Mouse (Mus musculus): ENCODE results near the gene Gm49510. TPM values are rescaled to one million over a fixed set of nuclear protein-coding genes. Genes with fewer than 3 reads are reported as not detected.

Gm49510 gene
- polyA plus RNA-seq (2015; fragmentation: Illumina TruSeq; extraction: RNeasy Lipid Tissue Mini Kit (QIAGEN cat#74804); ENCODE audit: insufficient read depth, low replicate concordance) = not detected

DNA sequence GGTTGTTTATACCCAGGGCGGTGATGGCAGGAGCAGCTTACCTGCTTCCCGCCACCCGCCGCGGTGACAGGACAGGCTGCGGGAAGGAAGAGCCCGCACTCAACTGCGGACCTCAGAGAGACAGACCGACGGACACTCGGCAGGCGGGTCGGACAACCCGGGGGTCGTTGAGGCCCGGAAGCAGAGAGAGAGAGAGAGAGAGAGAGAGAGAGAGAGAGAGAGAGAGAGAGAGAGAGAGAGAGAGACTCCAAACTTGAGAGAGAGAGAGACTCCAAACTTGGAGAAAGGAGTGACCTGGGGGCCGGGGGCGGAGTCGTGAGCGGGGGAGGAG is at the start of gene Gm49510:
Gene Gm49510, plus strand, starts transcription at position 259 of the 331 bp plus-strand sequence.

GRCm38 (mm10) chr15:78855303-78855965 is 44.0 kb upstream of the Gm49510 start, which contains the start of gene Lgals2:
TSS of gene Lgals2 (minus strand) at chr15:78855529.

DNA sequence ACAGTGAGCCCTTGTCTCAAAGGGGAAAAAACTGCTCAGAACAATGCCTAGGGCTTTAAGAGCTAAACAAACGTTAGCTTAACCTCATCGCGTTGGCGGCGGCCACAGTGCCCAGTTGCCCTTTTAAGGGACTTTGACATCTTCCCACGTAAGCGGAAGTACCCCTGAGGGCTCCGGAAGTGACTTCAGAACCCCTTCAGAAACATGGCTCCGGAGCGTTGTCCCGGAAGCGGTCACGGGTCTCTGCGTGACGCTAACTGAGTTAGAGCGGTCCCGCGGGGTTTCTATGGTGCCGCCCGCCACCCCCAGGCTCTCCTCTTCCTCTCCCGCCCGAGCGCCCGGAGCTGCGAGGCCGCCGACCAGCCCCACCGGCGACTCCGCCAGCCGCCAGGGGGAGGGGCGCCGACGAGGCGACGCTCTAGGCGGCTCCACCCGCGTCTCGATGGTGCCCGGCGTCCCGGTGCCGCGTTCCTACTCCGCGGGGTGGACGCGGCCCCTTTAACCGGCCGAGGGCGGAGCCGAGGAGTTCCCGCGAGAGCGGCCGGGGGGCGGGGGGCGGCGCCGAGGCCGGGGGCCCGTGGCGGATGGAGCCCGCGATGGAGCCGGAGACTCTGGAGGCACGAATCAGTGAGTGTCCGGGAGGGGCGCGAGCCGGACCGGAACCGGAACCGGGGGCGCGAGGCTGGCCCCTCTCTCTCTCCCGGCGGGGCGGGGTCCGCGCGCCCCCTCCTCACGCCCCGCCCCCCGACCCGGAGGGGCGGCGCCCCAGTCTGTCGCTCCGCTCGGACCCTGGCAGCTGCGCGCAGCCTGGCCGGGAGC is 22.3 kb upstream of the Gm49510 start, which contains the start of gene Gga1:
Gene Gga1, plus strand, starts transcription at position 200 of the 819 bp plus-strand sequence.

DNA sequence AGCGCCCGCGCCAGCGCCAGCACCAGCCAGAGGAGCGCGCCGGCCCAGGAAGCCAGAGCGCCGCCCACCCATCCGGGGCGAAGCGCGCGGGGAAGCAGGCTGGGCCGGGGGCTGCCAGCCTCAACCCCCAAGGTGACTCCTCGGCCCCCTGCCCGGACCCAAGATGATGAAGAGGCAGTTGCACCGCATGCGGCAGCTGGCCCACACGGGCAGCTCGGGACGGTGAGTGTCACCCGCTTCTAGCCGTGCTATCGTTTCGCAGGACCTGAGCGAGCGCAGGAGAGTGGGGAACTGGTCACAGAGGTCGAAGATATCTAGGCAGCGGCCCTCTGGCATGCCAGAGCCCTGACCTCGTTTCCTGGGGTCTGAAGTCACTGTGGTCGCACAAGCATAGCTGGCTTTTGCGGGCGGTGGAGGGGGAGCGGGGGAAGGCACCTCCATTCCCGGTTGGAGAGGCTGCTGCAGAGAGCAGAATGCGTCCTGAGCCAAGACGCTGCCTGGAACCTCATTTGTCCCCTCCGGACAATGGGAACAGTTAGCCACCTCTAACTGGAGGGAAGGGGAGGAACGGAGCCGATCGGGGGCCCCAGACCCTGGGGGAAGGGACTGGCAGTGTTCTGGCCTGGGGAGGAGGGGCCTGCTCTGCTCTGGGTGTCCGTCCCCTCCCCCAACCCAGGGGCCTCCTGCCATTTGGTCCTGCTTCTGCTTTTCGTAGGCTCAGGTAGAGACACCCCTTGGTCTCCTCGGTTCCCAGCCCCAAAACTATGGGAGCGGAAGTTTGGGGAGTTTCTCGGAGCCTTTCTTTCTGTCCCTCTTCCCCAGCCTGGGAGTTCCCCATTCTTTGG is 495 bp downstream of the Gm49510 start, which contains the start of gene Sh3bp1:
Gene Sh3bp1, plus strand, starts transcription at position 29 of the 845 bp plus-strand sequence.

GRCm38 (mm10) chr15:78913632-78914090 is 14.2 kb downstream of the Gm49510 start, which contains the start of gene Pdxp:
TSS of gene Pdxp (plus strand) at chr15:78913919.

GRCm38 (mm10) chr15:78926021-78926919 is 26.8 kb downstream of the Gm49510 start, which contains the start of gene Lgals1:
TSS of gene Lgals1 (plus strand) at chr15:78926725.

DNA sequence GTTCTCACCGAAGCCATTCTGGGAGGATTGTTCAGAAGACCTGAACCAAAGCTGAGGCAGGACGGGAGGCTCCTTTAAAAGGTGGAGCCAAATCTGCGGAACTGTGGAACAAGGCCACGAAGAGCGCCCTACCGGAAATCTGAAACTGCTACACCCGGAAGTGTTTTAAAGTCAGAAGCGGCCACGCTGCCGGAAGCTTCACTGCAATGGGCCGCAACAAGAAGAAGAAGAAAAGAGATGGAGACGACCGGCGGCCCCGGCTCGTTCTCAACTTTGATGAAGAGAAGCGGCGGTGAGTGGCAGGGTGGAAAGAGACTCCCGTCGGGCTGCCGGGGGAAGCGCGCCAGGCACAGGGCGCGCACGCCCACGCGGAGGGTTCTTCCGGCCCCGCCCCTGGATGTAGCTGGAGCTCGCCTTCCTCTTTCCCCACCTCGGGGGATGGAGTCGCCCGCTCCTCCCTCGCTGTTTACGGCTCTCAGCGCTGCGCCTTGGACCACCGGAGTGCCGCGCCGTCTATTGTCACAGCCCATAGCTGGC is 35.4 kb downstream of the Gm49510 start, which contains the start of gene Nol12:
Gene Nol12, plus strand, starts transcription at position 150 of the 537 bp plus-strand sequence.

GRCm38 (mm10) chr15:78947657-78948056 is 48.2 kb downstream of the Gm49510 start, which contains the start of gene Triobp:
TSS of gene Triobp (plus strand) at chr15:78947724.

Other genes starting within 250 kb of the Gm49510 start
- gene Elfn2, start 180.9 kb upstream of the Gm49510 start, polyA plus RNA-seq (2015; fragmentation: Illumina TruSeq; extraction: RNeasy Lipid Tissue Mini Kit (QIAGEN cat#74804); ENCODE audit: insufficient read depth, low replicate concordance) = 0.08 TPM
- gene Mfng, start 126.2 kb upstream of the Gm49510 start, polyA plus RNA-seq (2015; fragmentation: Illumina TruSeq; extraction: RNeasy Lipid Tissue Mini Kit (QIAGEN cat#74804); ENCODE audit: insufficient read depth, low replicate concordance) = 33.7 TPM
- gene Card10, start 96.6 kb upstream of the Gm49510 start, polyA plus RNA-seq (2015; fragmentation: Illumina TruSeq; extraction: RNeasy Lipid Tissue Mini Kit (QIAGEN cat#74804); ENCODE audit: insufficient read depth, low replicate concordance) = 0.91 TPM
- gene Cdc42ep1, start 57.0 kb upstream of the Gm49510 start, polyA plus RNA-seq (2015; fragmentation: Illumina TruSeq; extraction: RNeasy Lipid Tissue Mini Kit (QIAGEN cat#74804); ENCODE audit: insufficient read depth, low replicate concordance) = 3.2 TPM
- 0.51 TPM for gene Lgals2, start 44.1 kb upstream of the Gm49510 start, polyA plus RNA-seq (2015; fragmentation: Illumina TruSeq; extraction: RNeasy Lipid Tissue Mini Kit (QIAGEN cat#74804); ENCODE audit: insufficient read depth, low replicate concordance)
- 20.3 TPM for gene Gga1, start 22.5 kb upstream of the Gm49510 start, polyA plus RNA-seq (2015; fragmentation: Illumina TruSeq; extraction: RNeasy Lipid Tissue Mini Kit (QIAGEN cat#74804); ENCODE audit: insufficient read depth, low replicate concordance)
- 39.0 TPM for gene Sh3bp1, start 101 bp downstream of the Gm49510 start, polyA plus RNA-seq (2015; fragmentation: Illumina TruSeq; extraction: RNeasy Lipid Tissue Mini Kit (QIAGEN cat#74804); ENCODE audit: insufficient read depth, low replicate concordance)
- gene Pdxp, start 14.3 kb downstream of the Gm49510 start, polyA plus RNA-seq (2015; fragmentation: Illumina TruSeq; extraction: RNeasy Lipid Tissue Mini Kit (QIAGEN cat#74804); ENCODE audit: insufficient read depth, low replicate concordance) = 6.3 TPM
- gene Lgals1, start 27.1 kb downstream of the Gm49510 start, polyA plus RNA-seq (2015; fragmentation: Illumina TruSeq; extraction: RNeasy Lipid Tissue Mini Kit (QIAGEN cat#74804); ENCODE audit: insufficient read depth, low replicate concordance) = 71.2 TPM
- 16.0 TPM for gene Nol12, start 35.3 kb downstream of the Gm49510 start, polyA plus RNA-seq (2015; fragmentation: Illumina TruSeq; extraction: RNeasy Lipid Tissue Mini Kit (QIAGEN cat#74804); ENCODE audit: insufficient read depth, low replicate concordance)
- 7.8 TPM for gene Triobp, start 48.1 kb downstream of the Gm49510 start, polyA plus RNA-seq (2015; fragmentation: Illumina TruSeq; extraction: RNeasy Lipid Tissue Mini Kit (QIAGEN cat#74804); ENCODE audit: insufficient read depth, low replicate concordance)
- 27.7 TPM for gene H1f0, start 128.8 kb downstream of the Gm49510 start, polyA plus RNA-seq (2015; fragmentation: Illumina TruSeq; extraction: RNeasy Lipid Tissue Mini Kit (QIAGEN cat#74804); ENCODE audit: insufficient read depth, low replicate concordance)
- not detected for gene Galr3, start 142.2 kb downstream of the Gm49510 start, polyA plus RNA-seq (2015; fragmentation: Illumina TruSeq; extraction: RNeasy Lipid Tissue Mini Kit (QIAGEN cat#74804); ENCODE audit: insufficient read depth, low replicate concordance)
- gene Ankrd54, start 163.2 kb downstream of the Gm49510 start, polyA plus RNA-seq (2015; fragmentation: Illumina TruSeq; extraction: RNeasy Lipid Tissue Mini Kit (QIAGEN cat#74804); ENCODE audit: insufficient read depth, low replicate concordance) = 12.7 TPM
- gene Eif3l, start 175.5 kb downstream of the Gm49510 start, polyA plus RNA-seq (2015; fragmentation: Illumina TruSeq; extraction: RNeasy Lipid Tissue Mini Kit (QIAGEN cat#74804); ENCODE audit: insufficient read depth, low replicate concordance) = 131 TPM
- gene Micall1, start 209.2 kb downstream of the Gm49510 start, polyA plus RNA-seq (2015; fragmentation: Illumina TruSeq; extraction: RNeasy Lipid Tissue Mini Kit (QIAGEN cat#74804); ENCODE audit: insufficient read depth, low replicate concordance) = 15.0 TPM
- 23.0 TPM for gene Polr2f, start 241.3 kb downstream of the Gm49510 start, polyA plus RNA-seq (2015; fragmentation: Illumina TruSeq; extraction: RNeasy Lipid Tissue Mini Kit (QIAGEN cat#74804); ENCODE audit: insufficient read depth, low replicate concordance)
- gene 1700088E04Rik, start 241.6 kb downstream of the Gm49510 start, polyA plus RNA-seq (2015; fragmentation: Illumina TruSeq; extraction: RNeasy Lipid Tissue Mini Kit (QIAGEN cat#74804); ENCODE audit: insufficient read depth, low replicate concordance) = 0.72 TPM